Mouse (Mus musculus): Measurements from ENCODE around the gene Khk.

GRCm38 (mm10) chr5:30886731-30887130 lies 34.5 kb upstream of the Khk start:
- TF ChIP-seq FLI1 (IDR thresholded peaks at IDR 0.05; ENCODE audit: low read length) (no peak), GATA1 (IDR thresholded peaks at IDR 0.05; ENCODE audit: borderline replicate concordance, low read length) (no peak)

Data from megakaryocyte, embryonic 14.5 days (primary cell).